Mouse (Mus musculus): ENCODE results near the gene Abt1. TPM values are rescaled to one million over a fixed set of nuclear protein-coding genes. Genes with fewer than 3 reads are reported as not detected.
"Not testable (repeated sequence)": the region's sequence is repeated elsewhere in the genome, so short reads cannot be mapped to it uniquely, and the experiment has no call there.

Abt1 gene
- total RNA-seq, 1 experiment from 2014 or later, result 15.6 TPM

GRCm38 (mm10) chr13:23424494-23425325 is 1.0 kb upstream of the Abt1 start:
- peak; percentile 81 for ATAC-seq (replicated peaks; ENCODE audit: low read depth, poor library complexity, severe bottlenecking)

- peak; percentile 12; the same call in 1 of the 2 replicates for ATAC-seq (replicated peaks; ENCODE audit: low read depth, poor library complexity, severe bottlenecking)
Observed at GRCm38 (mm10) chr13:23424052-23424380, 350 bp upstream of the Abt1 start.

DNA sequence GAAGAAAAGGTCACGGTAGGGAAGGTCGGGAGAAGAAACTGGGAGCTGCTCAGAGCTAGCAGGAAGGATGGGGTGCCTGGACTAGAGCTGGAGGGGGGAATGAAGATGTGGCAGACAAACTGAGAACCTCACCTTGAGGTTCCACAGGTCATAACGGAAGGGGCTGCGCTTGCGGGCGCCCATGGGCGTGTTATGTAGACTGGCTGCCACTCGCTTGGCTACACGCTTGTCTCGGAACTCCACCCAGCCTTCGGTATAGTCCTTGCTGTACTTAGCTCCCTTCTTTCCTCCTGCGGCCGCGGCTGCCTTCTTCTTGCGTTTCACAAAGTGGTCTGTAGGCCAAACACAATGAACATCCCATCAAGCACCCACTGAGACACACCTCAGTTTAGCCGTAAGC is 1.3 kb downstream of the Abt1 start:
- ATAC-seq (replicated peaks; ENCODE audit: low read depth, poor library complexity, severe bottlenecking), result no peak

- peak; percentile 45 for ATAC-seq (replicated peaks; ENCODE audit: low read depth, poor library complexity, severe bottlenecking)
Observed at GRCm38 (mm10) chr13:23412630-23413521, 10.8 kb downstream of the Abt1 start.

GRCm38 (mm10) chr13:23412211-23412629 is 11.4 kb downstream of the Abt1 start:
- peak; percentile 31 for ATAC-seq (replicated peaks; ENCODE audit: low read depth, poor library complexity, severe bottlenecking)

GRCm38 (mm10) chr13:23411311-23412210 is 12.1 kb downstream of the Abt1 start:
- no peak; the same call in 1 of the 2 replicates for ATAC-seq (replicated peaks; ENCODE audit: low read depth, poor library complexity, severe bottlenecking)

- no peak for ATAC-seq (replicated peaks; ENCODE audit: low read depth, poor library complexity, severe bottlenecking)
Observed at GRCm38 (mm10) chr13:23410632-23411031, 13.0 kb downstream of the Abt1 start.

- no peak for ATAC-seq (replicated peaks; ENCODE audit: low read depth, poor library complexity, severe bottlenecking)
Observed at GRCm38 (mm10) chr13:23402626-23403025, 21.0 kb downstream of the Abt1 start.

DNA sequence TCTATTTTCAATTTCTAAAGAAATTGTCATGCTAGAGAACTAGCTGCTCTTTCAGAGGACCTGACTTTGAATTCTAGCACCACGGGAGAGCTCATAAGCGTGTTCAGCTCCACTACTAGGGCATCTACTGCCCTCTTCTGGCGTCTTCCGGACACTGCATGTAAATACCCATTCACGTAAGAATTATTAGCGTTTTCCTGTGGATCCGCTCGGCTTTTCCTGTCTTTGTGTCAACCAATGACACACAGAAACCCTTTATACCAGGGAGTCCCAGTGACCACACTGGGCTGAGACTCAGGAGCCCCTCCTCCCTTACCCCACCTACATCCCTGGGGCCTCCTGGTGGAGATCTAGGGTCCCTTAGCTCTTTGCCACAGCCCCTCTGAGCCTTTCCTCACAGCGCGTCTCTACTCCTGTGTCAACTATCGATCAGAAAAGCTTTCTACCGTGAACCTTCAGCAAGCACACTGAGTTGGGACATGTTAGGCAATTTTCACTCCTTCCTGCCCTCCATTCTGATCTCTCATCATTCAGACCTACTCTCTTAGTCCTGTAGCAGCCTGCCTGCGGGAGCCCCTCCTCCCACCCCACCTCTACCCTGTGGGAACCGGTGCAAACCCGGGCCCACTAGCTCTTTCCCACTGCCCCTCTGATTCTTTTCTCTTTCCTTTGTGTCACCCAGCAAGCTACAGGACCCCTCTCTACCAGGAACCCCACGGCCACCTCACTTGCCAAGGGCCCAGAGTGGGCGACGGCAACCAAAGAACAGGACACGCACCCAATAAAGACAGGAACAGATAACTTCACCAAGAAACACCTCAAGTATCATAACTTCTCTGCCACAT is 21.8 kb downstream of the Abt1 start:
- ATAC-seq (replicated peaks; ENCODE audit: low read depth, poor library complexity, severe bottlenecking), result peak; percentile 89

- ATAC-seq (replicated peaks; ENCODE audit: low read depth, poor library complexity, severe bottlenecking), result no peak
Observed at GRCm38 (mm10) chr13:23400771-23401682, 22.6 kb downstream of the Abt1 start.

DNA sequence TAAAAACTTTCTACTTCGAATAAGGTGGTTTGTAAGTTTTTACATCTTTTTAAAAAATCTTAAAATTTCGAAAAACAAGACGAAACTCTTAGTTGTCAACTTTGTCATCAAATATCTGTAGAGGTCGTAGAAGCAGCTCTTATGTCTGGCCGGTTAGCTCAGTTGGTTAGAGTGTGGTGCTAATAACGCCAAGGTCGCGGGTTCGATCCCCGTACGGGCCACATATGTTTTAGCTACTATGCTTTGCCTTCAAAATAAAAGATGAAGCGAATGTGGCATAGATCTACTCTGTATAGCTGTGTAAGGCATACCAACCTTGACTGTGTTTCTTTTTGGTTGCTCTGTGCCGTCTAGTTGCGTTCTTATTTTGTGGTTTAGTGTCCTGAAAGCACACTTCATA is 26.8 kb downstream of the Abt1 start:
- ATAC-seq (replicated peaks; ENCODE audit: low read depth, poor library complexity, severe bottlenecking), result not testable (repeated sequence)

GRCm38 (mm10) chr13:23396246-23396703 is 27.4 kb downstream of the Abt1 start:
- peak; percentile 20 for ATAC-seq (replicated peaks; ENCODE audit: low read depth, poor library complexity, severe bottlenecking)

GRCm38 (mm10) chr13:23395301-23396245 is 28.1 kb downstream of the Abt1 start:
- ATAC-seq (replicated peaks; ENCODE audit: low read depth, poor library complexity, severe bottlenecking), result no peak

- ATAC-seq (replicated peaks; ENCODE audit: low read depth, poor library complexity, severe bottlenecking), result no peak
Observed at GRCm38 (mm10) chr13:23387548-23387947, 36.1 kb downstream of the Abt1 start.

- no peak for ATAC-seq (replicated peaks; ENCODE audit: low read depth, poor library complexity, severe bottlenecking)
Observed at GRCm38 (mm10) chr13:23383127-23383526, 40.5 kb downstream of the Abt1 start.

DNA sequence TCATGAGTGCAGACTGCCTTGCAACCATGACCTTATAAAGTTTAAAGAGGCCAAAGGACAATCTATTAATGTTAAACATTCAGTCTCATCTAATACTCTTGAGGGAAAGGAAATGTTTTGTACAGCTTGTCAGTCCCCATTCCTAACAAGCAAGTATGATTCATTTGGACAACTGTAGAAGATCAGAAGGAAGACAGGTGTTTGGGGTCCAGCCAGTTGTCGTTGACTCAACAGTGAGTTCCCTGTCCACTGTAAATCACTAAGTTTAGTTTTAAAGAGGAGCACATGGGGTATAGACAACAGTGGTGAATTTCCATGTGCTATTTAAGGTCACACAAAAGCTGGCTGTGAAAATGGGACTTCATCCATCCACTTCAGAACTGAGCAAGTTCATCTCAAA is 51.2 kb downstream of the Abt1 start:
- ATAC-seq (replicated peaks; ENCODE audit: low read depth, poor library complexity, severe bottlenecking), result no peak

- ATAC-seq (replicated peaks; ENCODE audit: low read depth, poor library complexity, severe bottlenecking), result no peak
Observed at GRCm38 (mm10) chr13:23370075-23370474, 53.6 kb downstream of the Abt1 start.
